Mouse (Mus musculus) brain, embryonic 14.5 days (tissue): ENCODE measurements around the gene Hgd.

ENCODE experiments used
- CTCF ChIP-seq: fragments of 200-500 bp; IDR thresholded peaks from 2 replicates; pipeline ENCODE4 v1.5.1; 2012; ENCODE audit warnings: inconsistent platforms, mild to moderate bottlenecking, moderate library complexity, borderline replicate concordance; ENCODE audit not compliant: insufficient read depth, insufficient read length; ENCODE audit errors: extremely low read depth
- POLR2A ChIP-seq: fragments of 200-500 bp; IDR thresholded peaks from 2 replicates; pipeline ENCODE4 v1.6.1; 2012; ENCODE audit warnings: mild to moderate bottlenecking, inconsistent platforms, borderline replicate concordance; ENCODE audit not compliant: poor library complexity, insufficient read depth, insufficient read length, severe bottlenecking; ENCODE audit errors: extremely low read depth

DNA sequence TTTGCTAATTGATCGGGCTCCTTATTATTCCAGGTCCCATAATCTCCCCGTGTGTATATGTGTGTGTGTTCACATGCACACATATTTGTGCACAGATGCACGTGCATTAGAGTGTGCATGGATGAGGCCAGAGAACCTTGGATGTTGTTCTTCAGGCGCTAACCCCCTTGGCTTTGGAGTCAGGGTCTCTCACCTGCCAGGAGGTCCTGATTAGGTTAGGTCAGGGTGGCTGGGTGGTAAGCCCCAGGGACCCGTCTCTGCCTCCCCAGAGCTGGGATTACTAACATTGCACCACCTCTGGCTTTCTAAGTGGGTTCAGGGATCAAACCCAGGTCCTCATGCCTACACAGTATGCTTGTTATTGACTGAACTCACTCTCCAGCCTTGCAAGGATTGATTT lies 64.5 kb downstream of the Hgd start:
- TF ChIP-seq CTCF (no peak), POLR2A (no peak)
